Mouse (Mus musculus): ENCODE data around the gene Polm.

Gene Polm

DNA sequence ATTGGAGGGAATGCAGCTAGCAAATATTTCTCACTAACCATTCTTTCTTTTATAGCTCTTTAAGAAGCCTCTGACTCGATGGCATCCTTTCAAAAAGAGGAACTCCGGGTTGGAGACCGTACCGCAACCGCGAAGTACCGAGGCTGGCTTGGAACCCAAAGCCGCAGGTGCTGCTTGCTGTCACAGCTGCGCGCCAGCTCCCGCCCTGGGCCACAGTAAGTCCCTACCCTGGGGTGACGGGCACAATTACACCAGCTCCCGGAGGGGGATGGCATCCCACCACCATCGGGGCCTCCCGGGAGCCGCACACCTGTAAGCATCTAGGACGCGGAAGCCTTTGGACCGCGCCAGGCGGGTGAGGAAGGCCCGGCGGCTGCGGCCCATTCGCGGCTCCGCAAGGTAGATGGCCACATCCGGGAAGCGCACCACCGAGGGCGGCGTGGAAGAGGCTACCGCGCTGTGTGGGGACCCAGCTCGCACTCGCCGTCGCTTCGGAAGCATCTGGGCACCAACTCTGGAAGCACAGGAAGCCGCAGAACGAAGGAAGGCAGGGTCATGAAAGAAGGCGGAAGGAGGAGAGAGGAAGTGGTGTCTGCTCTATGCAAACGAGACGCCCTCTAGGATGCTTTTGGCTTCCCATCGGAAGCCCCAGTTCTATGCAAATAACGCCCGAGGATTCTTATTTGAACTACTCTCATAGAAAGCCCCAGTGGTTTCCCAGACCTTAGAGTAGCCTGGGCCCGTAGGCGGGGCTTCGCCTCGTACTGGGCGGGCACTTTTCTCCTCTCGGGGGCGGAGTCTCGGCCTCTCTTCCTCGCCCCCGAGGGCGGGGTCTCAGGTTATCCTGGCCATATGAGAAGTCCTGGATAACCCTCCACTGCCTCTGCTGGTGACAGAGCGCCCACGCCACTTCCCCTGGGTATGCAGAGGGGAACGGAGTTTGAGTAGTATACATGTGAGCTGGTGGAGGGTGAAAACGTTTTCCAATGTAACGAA lies at the start of gene Polm:
Gene Polm, minus strand, starts transcription at position 766 of the 996 bp plus-strand sequence.
- DNase-seq (ENCODE audit: low spot score), result peak; percentile 98

DNA sequence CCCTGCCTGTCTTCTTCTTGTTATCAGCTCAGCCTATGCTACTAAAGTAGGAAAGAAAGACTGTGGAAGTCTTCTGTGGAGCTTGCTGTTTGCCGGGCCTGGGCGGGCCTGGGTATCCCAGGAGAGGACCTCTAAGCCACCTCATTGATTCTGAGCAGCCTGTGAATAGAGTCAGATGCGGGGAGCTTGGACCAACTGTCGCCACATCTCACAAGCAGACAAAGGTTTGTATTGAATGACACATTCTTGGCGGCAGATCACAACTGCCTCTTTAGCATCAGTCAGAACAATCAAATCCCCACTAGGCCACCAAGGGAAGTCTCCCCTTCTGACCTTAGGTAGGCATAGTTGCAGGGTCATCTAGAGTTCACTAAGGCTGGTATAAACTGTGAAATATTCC lies 49.4 kb upstream of the Polm start:
- DNase-seq (ENCODE audit: low spot score), result peak; percentile 69

DNA sequence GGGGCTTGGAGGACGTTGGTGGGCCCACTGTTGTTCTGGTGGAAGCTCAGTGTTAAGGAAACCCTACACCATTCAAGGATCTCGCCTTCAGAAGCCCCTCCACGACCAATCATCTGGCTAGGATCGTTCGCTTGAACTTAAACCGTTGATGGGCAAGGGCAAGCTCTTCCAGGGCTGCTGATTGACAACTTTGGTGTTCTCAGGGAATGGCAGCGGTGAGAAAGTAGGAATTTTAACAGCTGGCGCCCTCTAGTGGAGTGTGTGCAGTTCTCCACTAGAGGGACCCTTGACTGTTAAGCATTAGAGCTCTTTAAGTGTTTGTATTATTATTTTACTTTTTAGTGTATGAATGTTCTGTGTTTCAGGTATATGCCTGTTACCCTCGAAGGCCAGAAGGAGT lies 48.4 kb upstream of the Polm start:
- peak; percentile 91 for DNase-seq (ENCODE audit: low spot score)

DNA sequence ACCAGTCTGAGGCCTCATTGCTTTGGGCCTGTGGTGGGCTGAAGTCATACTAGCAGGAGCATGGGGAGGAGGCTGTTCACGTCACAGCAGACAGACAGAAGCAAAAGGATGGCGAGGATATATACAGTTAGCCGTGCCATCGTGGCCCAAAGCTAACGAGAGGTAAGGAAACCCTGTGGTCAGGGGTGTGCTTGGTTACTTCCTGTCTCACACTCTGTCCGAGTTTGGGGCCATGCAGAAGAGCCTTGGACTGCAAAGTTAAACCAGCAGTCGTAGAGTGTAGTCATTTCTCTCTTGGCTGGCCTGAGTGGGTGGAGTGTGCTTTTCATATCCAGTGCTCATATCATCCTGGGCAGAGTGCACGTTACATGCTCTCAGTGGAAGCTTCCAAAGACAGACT lies 44.7 kb upstream of the Polm start:
- no peak for DNase-seq (ENCODE audit: low spot score)

DNA sequence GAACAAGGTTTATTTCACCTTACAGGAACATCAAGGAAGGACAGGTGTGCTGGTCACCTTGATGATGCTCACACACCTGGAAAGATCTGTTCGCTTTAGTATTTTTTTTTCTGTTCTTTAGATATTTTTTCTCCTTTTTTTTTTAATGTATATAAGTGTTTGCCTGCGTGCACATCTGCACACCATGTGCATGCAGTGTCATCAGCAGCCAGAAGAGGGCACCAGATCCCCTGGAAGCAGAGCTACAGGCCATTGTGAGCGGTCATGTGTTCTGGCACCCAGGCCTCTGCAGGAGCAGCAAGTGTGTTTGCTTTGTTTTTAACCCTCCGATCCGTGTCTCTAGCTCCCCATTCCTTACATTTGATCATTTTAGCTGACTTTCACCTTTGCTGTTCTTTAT lies 42.1 kb upstream of the Polm start:
- peak; percentile 83 for DNase-seq (ENCODE audit: low spot score)

DNA sequence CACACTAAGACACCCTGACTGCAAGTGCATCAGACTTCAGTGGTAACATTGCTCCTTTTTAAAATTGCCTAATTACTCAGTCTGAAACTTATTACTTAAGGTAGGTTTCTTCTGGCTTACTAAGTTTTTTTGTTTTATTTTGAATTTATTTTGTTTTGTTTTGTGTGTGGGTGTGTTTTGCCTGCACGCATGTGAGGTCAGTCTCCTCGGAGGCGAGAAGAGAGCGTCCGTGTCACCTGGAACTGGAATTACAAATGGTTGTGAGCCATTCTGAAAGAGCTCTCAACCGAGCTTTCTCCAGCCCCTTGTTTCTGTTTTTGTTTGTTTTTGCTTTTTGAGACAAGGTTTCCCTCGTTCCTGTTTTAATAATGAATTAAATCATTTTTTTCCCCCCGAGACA lies 40.8 kb upstream of the Polm start:
- no peak for DNase-seq (ENCODE audit: low spot score)

DNA sequence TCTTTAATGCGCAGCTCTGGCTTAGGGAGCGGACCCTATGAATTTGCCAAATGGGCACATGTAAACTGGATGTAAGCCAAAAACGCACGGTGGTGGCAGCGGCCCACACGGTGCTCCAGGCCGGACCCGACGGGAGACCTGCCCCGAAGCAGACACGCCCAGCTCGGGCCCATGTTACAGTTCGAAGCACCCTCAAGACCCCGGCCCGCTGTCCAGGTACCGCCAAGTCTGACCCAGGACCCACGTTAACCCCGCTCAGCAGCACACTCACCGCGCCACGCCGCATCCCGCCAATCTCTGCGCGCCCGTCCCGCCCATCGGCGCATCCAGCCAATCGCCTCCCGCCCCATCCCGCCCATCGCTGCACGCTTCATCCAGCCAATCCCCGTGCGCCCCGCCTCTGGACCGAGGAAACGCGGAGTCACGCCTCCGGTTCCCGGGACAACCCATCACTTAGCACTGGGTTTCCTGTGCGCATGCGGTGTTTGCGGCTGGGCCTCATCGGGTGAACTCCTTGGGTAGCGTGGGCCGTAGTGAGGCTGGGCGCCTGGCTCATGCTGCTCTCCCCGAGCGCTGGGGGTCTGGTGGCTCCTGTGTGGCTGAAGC lies 40.2 kb upstream of the Polm start, which contains the start of gene Pold2:
Gene Pold2, minus strand, starts transcription at position 372 of the 606 bp plus-strand sequence.
- DNase-seq (ENCODE audit: low spot score), result peak; percentile 99

DNA sequence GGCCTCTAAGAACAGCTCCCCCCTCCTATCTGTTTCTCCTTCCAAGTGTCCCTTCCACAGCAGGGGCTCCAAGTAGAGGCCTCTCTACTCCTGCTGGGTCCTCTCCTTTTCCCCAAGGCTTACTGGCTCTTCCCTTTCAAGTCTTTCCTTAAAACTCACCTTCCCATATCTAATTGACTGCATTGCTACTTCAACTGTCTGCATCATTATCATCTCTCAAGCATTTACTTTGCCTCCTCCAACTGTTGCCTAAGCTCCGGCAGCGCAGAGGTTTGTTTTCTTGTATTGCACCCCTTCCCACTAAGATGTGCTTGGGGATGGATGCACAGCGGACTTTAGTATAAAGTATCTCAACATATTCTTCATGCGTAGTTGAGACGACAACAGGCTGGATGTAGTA lies 39.6 kb upstream of the Polm start:
- no peak for DNase-seq (ENCODE audit: low spot score)

DNA sequence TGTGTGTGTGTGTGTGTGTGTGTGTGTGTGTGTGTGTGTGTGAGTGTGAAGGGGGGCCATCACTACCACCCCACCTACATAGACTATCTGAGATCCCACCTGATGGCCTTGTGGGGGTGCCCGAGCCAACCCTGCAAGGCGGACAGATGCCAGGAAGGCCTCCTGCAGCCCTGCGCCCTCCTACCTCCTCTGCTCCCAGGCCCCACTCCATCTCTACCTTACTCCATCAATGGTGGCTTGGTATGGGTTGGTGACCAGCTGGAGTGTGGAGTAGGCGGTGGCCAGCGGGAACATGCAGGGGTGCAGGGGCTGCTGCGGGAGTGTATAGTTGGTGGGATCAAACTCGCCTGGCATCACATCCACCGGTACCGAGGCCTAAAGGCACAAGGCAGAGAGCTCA lies 35.4 kb upstream of the Polm start:
- no peak for DNase-seq (ENCODE audit: low spot score)

DNA sequence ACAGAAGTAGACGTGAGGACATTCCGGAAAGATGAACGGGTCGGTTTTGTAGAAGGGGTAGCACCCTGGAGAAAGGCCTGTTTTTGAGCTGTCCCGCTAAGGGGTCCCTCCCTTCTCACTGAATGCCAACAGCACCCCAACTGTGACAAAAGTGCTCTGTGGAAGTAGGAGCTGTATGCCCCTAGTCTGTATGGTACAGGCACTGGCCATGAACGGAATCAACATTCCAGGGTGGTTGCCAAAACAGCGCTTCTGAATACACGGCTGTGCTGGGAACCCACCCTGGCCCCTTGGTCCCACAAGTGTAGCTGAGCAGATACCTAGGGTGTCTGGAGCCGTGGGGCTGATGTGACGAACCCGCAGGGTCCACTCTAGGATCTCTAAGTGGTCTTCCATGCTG lies 34.9 kb upstream of the Polm start:
- no peak for DNase-seq (ENCODE audit: low spot score)

DNA sequence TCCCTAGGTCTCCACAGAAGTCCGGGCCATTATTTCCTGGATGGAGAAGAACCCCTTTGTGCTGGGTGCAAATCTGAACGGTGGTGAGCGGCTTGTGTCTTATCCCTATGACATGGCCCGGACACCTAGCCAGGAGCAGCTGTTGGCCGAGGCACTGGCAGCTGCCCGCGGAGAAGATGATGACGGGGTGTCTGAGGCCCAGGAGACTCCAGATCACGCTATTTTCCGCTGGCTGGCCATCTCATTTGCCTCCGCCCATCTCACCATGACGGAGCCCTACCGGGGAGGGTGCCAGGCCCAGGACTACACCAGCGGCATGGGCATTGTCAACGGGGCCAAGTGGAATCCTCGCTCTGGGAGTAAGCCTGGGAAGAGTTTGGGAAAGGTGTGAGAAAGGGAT lies 32.3 kb upstream of the Polm start:
- no peak for DNase-seq (ENCODE audit: low spot score)

DNA sequence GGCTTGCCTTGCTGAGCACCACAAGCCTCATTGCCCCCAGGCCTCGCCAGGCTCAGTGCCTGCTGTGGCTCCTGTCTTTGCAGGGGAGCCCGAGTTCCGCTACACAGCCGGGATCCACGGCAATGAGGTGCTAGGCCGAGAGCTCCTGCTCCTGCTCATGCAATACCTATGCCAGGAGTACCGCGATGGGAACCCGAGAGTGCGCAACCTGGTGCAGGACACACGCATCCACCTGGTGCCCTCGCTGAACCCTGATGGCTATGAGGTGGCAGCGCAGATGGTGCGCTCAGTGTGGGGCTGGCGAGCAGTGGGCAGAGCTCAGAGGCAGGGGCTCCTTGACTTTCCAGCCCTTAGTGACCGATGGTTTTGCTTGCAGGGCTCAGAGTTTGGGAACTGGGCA lies 31.5 kb upstream of the Polm start:
- no peak for DNase-seq (ENCODE audit: low spot score)

DNA sequence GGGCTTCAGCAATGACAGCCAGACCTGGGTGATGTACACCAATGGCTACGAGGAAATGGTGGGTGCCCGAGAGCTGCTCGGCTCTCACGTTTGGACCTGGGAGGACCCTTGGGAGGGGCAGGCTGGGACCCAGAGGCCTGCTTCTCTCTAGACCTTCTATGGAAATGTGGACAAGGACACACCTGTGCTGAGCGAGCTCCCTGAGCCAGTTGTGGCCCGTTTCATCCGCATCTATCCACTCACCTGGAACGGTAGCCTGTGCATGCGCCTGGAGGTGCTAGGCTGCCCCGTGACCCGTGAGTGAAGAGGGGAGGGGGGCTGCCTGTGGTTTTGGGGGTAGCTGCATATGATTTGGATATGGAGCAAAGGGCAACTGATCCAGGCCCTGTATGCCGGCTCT lies 30.5 kb upstream of the Polm start:
- DNase-seq (ENCODE audit: low spot score), result no peak

DNA sequence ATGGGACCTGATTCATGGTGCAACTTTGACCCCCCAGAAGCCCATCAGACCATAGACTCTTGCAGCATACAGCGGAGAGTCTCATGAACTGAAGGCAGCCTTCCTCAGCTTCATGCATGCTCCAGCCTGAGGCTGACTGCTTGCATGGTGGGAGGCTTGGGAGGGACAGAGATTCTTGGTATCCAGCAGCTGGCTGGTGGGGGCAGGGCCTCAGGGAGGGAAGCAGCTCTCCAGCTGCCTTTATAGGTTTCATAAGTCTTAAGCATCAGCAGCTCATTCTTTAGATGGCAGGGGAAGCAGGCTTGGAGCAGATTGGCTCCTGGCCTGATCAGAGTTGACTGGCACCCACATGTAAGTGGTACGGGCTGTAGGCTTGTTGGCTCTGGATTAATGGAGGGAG lies 29.4 kb upstream of the Polm start:
- DNase-seq (ENCODE audit: low spot score), result no peak

DNA sequence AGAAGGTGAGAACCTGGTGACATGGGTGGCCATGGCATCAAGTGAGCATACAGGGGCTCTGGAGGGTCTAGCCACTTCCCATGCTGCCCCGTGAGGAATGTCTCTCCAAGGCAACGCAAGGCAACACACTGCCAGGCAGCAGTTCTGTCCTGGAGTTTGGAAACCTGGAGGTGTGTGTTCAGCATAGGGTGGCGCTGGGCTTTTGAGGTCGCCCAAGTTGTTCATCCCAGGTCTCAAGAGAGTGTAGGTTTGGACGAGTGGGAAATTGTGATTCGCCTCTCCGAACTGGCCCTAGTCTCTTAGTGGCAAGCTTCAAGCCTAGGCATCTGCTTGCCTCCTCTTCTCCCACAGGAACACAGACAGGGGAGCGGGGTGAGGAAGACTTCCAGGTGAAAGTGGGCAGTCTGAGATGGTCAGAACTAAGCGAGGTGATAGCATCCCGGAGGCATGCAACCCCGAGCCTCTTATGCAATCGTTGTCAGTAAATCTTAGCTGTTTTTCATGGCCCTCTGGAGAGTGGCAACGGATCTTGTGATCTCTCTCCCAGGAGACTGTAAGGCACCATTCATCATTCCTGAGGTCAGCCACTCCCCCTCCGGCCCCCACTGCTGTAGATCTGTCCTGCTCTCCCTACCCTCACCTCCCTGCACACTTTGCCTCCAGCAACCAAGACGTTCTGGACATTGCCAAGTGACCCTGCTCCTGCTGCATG lies 24.7 kb upstream of the Polm start:
- DNase-seq (ENCODE audit: low spot score), result peak; percentile 51

DNA sequence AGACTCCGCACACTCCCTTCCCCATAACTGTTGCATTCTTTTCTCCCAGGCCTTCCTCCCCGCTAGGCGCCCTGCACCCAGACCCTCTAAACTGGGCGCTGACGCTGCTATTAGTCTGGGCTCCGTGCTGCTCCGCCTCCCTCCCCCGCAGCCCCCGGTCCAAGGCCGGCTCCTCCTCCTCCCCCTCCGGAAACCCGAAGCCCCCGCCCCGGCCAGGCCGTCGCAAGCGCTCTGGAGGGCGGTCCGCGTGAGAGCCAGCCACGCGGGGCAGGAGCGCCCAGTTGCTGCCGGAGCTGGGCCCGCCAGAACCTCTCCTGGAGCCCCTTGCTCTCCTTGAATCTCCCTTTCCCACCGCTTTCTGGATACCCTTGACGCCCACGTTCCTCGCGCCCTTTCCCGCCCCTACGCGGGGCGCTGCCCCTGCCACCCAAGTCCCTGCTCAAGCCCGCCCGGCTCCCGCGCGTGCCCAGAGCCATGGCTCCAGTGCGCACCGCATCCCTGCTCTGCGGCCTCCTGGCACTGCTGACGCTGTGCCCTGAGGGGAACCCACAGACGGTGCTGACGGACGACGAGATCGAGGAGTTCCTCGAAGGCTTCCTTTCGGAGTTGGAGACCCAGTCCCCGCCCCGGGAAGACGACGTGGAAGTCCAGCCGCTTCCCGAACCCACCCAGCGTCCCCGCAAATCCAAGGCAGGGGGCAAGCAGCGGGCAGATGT lies 24.0 kb upstream of the Polm start, which contains the start of gene Aebp1:
Gene Aebp1, plus strand, starts transcription at position 270 of the 716 bp plus-strand sequence.
- peak; percentile 47 for DNase-seq (ENCODE audit: low spot score)

DNA sequence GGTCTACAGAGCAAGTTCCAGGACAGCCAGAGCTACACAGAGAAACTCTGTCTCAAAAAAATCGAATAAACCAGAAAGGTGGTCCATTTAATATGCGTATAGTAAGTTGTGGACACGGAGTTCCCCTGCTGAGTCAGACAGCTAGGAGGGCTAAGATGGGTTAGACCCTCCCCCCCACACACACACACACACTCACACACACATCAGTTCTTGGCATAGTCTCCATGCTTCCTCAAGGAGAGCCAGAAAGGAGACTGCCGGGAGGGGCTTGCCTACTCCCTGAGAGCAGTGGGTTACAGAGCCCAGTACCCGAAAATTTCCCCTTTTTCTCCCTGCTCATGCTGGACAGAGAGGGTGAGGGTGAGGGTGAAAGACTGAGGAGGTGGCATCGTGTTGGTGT lies 22.8 kb upstream of the Polm start:
- no peak for DNase-seq (ENCODE audit: low spot score)

DNA sequence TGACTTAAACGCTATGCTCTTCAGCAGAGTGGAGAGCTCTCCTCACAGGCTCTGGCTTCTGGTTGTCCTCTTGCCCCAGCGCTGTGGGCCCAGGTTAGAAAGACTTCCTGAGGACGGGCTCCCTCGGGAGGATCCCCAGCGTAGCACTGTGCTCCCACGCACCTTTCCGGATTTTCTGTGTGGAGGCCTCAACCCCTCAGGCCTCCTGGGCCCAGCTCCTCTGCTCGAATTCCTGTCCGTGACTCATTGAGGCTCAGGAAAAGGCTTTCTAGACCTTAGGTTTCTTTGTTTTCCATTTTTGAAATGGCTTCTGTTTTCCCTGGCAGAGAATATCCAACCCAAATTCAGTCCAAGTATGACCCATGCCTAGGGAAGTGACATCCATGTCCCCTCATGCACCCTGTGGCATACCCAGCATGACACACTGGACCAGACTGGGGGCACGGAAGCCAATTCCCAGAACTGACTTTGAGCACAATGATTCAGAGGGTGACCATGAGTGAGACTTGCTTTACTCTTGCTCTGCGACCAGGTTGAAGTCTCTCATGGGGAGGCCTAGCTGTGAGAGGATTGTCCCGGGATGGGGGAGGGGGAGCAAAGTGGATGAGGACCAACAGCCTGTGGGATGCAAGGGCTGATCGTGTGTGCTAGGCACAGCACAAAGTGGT lies 22.2 kb upstream of the Polm start:
- DNase-seq (ENCODE audit: low spot score), result no peak

DNA sequence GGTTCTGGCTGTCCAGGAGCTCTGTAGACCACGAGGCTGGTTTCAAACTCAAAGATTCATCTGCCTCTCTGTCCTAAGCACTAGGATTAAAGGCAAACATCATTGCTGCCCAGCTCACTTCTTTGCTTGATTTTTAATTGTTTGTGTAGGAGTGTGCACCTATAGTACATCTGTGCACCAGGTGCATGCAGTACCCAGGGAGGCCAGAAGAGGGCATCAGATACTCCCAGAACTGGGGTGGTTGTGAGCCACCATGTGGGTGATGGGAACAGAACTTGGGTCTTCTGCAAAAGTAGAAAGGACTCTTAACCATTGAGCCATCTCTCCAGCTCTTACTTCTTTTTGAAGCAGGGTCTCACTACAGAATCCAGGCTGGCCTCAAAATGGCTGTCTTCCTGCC lies 20.9 kb upstream of the Polm start:
- DNase-seq (ENCODE audit: low spot score), result no peak

DNA sequence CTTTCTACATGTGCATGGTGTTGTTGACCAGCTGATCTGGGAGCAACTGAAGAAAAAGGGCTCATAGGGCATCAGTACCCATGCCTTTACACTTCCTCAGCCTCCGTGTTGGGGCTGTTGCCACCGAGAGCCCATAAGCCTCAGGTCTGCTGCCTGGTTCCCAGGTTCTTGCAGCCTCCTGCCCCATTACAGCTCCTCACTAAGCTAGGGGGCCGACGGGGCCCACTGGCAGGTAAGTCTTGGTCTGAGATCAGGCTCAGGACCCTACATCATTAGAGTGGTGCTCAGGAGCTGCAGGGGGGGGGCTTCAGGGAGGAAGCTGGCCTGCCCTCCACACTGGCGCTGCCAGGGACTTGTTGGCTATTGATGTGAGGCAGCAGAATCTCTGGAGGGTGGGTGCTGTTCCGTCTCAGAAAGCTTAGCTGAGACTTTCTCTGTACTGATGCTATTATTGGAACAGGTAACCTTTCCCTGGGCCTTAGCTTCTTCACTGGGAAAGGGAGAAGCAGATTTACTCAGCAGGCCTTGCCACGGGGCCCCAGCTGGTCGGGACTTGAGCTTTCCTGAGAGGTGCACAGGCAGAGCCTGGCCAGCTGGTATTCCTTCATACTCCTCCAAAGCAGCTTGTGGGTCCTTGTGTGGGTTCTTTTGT lies 18.8 kb upstream of the Polm start:
- no peak for DNase-seq (ENCODE audit: low spot score)

DNA sequence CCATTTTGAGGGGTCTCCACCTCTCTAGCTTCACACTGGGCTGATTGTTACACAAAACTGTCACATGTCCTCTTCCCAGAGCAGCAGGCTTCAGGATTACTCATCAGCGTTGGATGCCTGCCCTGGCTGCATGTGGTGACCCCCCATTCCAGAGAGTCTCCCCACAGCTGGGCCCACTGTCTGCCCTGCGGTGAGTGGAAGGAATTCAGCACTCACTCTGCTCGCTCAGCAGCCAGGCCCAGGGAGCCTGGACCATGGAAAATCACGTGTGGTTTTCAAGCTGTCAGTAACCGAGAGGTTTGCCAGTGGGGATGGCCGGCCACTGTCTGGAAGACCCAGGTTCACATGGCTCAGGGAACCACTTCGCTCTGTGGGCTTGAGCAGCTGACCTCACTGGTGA lies 18.1 kb upstream of the Polm start:
- DNase-seq (ENCODE audit: low spot score), result no peak
